Mouse (Mus musculus) megakaryocyte progenitor cell, adult 5-6 weeks (primary cell): ENCODE data around the gene Bmper. TPM values are rescaled to one million over a fixed set of nuclear protein-coding genes. Genes with fewer than 3 reads are reported as not detected.
A peak's percentile ranks its signal among the peaks of the same experiment; 100 is the strongest.

Experiments
- ATAC-seq: replicated peaks from 2 replicates; pipeline ENCODE4 v1.8.0; 2016; ENCODE audit warnings: mild to moderate bottlenecking, moderate TSS enrichment, inconsistent platforms; ENCODE audit not compliant: poor library complexity
- total RNA-seq, 2 experiments: library from RNA; stranded (forward) in 1 of 2; stranded (reverse) in 1 of 2; fragments of 157-497, 149-512 nt in 1 of 2; fragments of 200-1000 nt in 1 of 2; gene quantifications; 2 replicates each; pipeline versions ENCODE4 v1.2.3 to v1.2.4; 2015 to 2017

The Bmper gene
- total RNA-seq, 2 experiments from 2014 or later = not detected

DNA sequence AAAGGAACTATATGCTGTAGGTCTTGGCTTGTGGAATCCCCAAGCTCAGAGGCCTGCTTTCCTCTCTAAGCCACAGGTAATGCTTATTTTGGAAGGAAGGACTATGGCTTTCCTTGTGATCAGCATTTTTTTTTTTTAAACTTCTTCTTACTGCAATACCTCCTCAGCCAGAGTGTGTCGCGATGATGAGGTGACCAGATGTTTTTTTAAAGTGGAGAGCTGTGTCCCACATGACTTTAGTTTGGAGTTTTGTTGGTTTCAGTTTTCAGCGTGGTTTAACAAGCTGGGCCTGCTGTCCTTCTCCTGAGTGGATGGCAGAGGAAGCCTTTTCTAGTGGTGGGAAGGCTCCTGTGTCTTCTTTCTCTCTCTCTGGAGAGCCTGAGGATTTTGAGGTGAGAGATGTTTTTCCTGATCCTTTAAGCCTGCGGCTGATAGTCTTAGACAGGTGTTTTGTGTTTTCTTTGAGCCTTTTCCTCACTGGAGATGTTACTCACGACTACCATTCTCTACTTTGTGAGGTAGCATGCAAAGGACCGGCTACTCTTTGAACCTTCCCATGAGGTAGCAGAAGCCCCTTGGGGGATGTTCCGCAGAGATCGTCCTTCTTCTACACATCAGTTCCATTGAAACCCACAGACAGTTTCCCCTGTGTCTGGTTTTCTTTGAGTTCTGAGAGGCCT lies 74.8 kb downstream of the Bmper start:
- no peak for ATAC-seq

- ATAC-seq = no peak
Observed at GRCm38 (mm10) chr9:23300376-23300775, 77.5 kb downstream of the Bmper start.

DNA sequence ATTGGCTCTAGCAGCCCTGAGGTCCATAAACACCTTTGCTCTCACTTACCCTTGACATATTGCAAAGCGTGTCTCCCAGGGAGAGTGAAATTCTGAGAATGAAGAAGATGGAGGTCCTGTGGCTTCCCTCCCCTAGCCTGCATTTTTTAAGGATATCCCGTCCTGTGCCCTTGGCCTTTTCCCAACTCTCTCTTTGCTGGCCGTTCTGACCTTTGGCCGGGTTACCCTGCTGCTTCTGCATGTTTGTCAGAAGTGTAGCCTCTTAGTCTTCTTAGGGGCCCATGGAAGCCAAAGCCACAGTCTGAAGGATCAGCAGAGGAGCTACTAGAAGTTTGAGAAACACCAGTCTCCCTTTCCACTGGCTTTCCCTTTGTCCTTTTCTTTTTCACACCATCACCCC lies 82.8 kb downstream of the Bmper start:
- ATAC-seq = no peak

- no peak for ATAC-seq
Observed at GRCm38 (mm10) chr9:23306226-23306625, 83.3 kb downstream of the Bmper start.

DNA sequence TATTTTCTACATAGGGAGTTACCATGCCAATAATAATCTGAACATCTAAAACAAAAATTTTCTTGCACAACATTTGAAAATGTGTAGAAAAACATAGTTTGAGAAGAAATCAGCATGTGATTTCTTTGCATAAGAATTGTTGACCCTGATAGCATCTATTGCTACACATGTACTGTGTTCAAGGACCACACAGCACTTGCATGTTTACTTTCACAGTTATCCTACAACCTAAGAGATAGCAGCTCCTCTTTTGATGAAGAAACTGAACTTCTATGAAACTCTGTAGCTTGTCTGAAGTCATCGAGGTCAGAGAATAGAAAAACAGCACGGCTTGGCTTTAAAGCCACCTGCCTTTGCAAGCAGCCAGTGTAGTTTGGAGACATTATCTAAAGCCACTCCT lies 85.0 kb downstream of the Bmper start:
- ATAC-seq = no peak

GRCm38 (mm10) chr9:23310953-23311352 lies 88.1 kb downstream of the Bmper start:
- no peak for ATAC-seq

DNA sequence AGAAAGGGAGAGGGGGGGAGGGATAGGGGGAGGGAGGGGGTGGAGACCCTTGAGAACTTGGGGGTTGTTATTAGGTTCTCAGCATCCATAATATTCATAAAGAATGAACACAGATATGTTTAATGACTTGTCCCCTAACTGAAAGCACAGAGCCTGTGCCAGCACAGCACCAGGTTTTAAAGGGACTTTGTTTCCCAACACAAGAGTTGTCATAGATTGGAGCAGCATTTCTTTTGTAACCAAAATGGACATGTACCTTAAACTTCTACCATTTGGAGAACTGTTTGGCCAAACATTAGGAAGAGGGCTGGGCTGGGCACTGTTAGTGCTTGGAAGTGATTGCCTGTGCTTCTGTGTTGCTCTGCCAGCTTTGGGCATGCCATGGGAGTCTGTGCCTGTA lies 89.1 kb downstream of the Bmper start:
- no peak for ATAC-seq

DNA sequence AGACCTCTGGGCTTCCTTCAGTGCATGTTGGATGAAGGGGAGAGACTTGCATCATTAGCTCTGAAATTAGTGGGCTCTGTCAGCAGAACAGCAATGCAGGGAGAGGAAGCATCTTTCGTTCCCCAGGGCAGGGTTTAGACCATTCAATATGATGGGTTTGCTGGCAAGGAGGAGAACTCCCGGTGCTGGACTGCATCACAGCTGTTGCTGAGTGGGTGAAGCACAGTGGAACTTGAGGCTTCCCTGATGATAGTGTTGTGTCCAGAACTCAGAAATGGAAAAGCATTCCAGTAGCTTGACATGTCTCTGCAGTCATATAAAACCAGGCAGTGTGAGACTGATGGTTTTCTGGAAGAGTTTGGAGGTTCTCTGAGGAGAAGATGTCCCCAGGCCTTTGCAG lies 90.0 kb downstream of the Bmper start:
- ATAC-seq = no peak

- ATAC-seq = no peak
Observed at GRCm38 (mm10) chr9:23315631-23316330, 92.9 kb downstream of the Bmper start.

DNA sequence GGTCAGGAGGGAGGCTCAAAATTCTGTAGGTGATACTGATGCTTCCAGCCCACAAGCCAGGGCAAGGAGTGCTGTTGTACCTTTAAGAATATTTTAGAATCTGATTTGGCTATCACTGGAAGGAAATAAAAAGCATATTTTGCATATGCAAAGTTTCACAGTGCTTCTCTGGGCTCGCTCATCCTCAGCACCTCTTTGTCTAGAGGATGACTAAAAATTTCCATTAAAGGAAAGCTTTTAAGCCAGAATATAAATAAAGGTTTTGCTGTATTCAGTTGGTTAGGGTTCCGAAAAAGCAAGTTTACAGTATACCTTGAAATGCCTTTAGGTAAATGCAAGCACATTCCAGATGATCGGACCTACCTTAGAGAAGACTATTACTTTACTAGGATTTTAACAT lies 105.0 kb downstream of the Bmper start:
- ATAC-seq = no peak

DNA sequence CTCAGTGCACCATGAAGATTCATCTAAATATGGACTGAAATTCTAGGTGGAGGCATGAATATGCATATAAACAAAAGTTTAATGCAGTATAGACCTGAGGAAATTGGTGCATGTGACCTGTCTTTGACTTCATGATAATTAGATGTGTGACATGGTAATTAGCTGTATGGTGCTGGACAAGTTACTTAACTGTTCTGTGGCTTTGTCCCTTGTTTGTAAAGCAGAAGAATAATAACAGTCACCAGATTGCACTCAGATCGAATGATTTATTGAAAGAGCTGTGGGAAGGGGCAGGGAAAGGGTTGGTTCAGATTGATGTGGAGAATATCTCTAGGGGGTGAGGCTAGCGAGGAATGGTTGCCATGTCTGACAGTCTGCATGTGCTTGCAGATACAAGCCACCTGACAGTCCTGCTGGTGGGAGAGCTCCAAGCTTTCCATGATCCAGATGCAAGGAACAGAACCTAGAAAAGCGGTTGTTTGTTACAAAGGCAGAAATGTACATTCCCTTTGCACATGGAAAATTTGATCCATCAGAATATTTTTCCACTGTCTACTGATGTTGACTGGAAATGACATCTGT lies 110.3 kb downstream of the Bmper start:
- no peak for ATAC-seq

DNA sequence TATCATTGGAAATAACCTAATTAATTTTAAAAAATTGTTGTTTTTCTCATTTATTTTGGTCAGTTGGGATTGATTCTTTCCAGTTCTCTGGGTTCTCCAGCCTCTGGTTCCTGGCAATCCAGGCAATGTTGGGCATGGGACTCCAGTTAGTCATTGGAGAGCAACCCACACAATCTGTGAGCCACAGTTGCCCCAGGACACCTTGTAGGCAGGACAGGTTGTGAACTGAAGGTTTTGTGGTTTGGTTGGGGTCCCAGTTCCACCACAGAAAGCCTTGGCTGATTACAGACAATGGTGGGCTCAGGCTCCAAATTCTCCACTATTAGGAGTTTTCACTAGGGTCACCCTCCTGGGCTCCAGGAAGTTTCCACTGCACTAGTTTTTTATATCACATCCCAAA lies 117.7 kb downstream of the Bmper start:
- no peak for ATAC-seq

- no peak for ATAC-seq
Observed at GRCm38 (mm10) chr9:23341246-23341645, 118.4 kb downstream of the Bmper start.

- no peak for ATAC-seq
Observed at GRCm38 (mm10) chr9:23344353-23344752, 121.5 kb downstream of the Bmper start.

GRCm38 (mm10) chr9:23345093-23345844 lies 122.4 kb downstream of the Bmper start:
- ATAC-seq = no peak

GRCm38 (mm10) chr9:23349603-23350002 lies 126.7 kb downstream of the Bmper start:
- no peak for ATAC-seq

DNA sequence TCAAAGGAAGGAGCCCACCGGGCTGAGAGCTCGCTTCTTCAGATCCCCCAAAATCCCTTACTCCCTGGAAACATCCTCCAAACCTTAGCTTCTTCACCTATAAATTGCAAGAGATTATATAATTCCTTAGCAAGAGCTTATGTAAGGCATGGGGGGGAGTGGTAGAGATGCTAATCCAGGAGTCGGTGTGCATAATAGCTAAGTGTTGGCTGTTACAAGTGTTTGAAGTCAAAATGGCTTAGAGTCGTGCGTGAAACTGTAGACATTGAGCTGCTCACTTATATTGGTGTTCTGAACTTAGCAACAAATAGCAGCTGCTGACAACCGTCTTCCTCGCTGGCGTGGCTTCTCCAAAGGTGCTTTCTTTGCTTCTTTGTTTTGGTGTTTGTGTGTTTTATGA lies 128.5 kb downstream of the Bmper start:
- ATAC-seq = no peak

DNA sequence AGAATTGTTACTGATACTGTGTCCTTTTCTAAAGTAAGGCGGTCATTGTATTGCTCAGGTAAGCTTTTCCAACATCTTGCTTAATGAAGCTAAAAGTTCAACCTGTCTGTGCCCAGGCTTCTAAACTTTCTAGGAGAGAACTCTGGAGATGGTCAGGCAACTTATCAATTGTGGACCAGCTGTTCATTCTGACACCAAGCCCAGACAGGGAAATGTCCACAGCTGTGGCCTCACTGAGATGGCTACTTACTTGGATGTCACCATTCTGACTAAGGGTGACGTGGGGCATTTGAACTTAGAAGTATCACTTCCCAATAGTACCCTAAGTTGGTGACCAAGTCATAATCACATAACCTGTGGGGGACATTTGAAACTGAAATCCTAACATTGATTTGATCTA lies 129.5 kb downstream of the Bmper start:
- no peak for ATAC-seq

- ATAC-seq = 0 out of 2 replicates have a peak, but pooled peaks have one; percentile 44
Observed at GRCm38 (mm10) chr9:23354201-23354820, 131.4 kb downstream of the Bmper start.

DNA sequence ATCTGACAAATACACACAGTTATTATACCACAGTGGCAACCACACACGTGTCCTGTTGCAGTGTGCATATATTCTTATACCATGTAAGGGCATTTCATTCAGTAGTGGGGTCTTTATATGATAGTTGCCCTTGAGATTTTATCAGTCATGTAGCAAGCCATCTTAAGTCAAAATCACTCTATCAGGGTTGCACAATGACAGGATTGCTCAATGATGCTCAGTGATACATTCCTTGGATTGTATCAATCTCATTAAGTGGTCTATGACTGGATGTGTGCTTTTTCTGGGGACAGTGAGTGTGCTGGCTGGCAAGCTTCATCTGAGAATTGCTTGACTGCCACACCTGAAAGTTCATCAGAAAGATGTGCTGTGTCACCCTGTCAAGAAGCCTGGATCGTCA lies 135.2 kb downstream of the Bmper start:
- no peak for ATAC-seq

DNA sequence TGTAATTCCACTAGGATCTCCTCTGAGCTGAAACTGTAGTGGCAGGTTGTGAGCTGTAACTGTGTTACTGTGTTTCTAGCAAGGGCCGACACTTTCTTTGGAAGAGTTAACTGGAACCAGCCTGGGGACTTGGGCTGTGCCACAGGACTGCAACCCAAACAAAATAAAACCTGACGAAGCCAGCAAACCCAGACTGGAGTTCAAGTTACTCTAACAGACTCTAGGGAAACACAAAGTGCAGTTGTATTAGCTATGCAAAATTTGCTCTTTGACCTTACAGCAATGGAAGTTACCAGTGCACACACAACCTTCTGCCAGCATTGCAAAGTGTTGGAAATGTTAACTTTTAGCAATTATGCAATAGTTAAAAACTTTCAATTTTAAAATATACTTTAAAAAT lies 140.3 kb downstream of the Bmper start:
- ATAC-seq = no peak
